Mouse (Mus musculus) heart, postnatal 0 days (tissue): ENCODE data around the gene Cacnb1. TPM values are rescaled to one million over a fixed set of nuclear protein-coding genes. Genes with fewer than 3 reads are reported as not detected.
A peak's percentile ranks its signal among the peaks of the same experiment; 100 is the strongest.

Experiments used
- ATAC-seq: fragments of 200-750 bp; cut with Nextera tagmentation; 2 replicates; pipeline ENCODE4 v1.8.0; 2017; ENCODE audit warnings: low read depth, moderate number of reproducible peaks, moderate library complexity; ENCODE audit not compliant: insufficient read depth
- DNase-seq: peaks from one replicate; pipeline ENCODE4 v3.0.0-alpha.2; 2016; ENCODE audit warnings: low spot score
- H3K27ac ChIP-seq: fragments of 300-500 bp; sonication (generic); 2 replicates; pipeline ENCODE4 v1.5.1; 2014; ENCODE audit warnings: low read depth, mild to moderate bottlenecking
- H3K27me3 ChIP-seq: fragments of 300-500 bp; sonication (generic); 2 replicates; pipeline ENCODE4 v1.6.1; 2014; ENCODE audit warnings: low read length, mixed read lengths; ENCODE audit not compliant: control insufficient read depth, insufficient read depth
- H3K36me3 ChIP-seq: fragments of 300-500 bp; sonication (generic); replicated peaks from 2 replicates; pipeline ENCODE4 v1.6.1; 2014; ENCODE audit warnings: low read length, mixed read lengths; ENCODE audit not compliant: control insufficient read depth, insufficient read depth
- H3K4me1 ChIP-seq: fragments of 300-500 bp; sonication (generic); 2 replicates; pipeline ENCODE4 v1.6.1; 2014; ENCODE audit warnings: antibody characterized with exemption; ENCODE audit not compliant: control insufficient read depth, insufficient read depth
- H3K4me2 ChIP-seq: fragments of 300-500 bp; sonication (generic); 2 replicates; pipeline ENCODE4 v1.6.1; 2014; ENCODE audit warnings: low read depth, mild to moderate bottlenecking, low read length, moderate library complexity
- H3K4me3 ChIP-seq: fragments of 300-500 bp; sonication (generic); 2 replicates; pipeline ENCODE4 v1.5.1; 2014; ENCODE audit warnings: low read depth, low read length
- H3K9ac ChIP-seq: fragments of 300-500 bp; sonication (generic); replicated peaks from 2 replicates; pipeline ENCODE4 v1.6.1; 2014; ENCODE audit warnings: low read depth, low read length, mixed read lengths
- H3K9me3 ChIP-seq: fragments of 300-500 bp; sonication (generic); replicated peaks from 2 replicates; pipeline ENCODE4 v1.6.1; 2016; ENCODE audit warnings: low read length; ENCODE audit not compliant: control insufficient read depth
- CTCF ChIP-seq: IDR thresholded peaks from 2 replicates; pipeline ENCODE4 v1.5.1; 2016; ENCODE audit warnings: antibody characterized with exemption, control low read depth, low read depth
- EP300 ChIP-seq: IDR thresholded peaks from 2 replicates; pipeline ENCODE4 v1.6.1; 2016; ENCODE audit warnings: antibody characterized with exemption, low read depth
- WGBS: fragments of 180-500 bp; shearing (Covaris S2); extraction: QIAGEN DNeasy Blood & Tissue Kit; methylation state at CpG from one replicate; pipeline ENCODE4 v1.1.7; 2014; 5-methylcytosine and 5-hydroxymethylcytosine counted together
- polyA plus RNA-seq: library from polyadenylated mRNA; unstranded; fragments of >200 nt; fragmentation: Nextera tagmentation; extraction: Ambion mirVana; gene quantifications from 2 replicates; pipeline ENCODE4 v1.2.1, GENCODE M21; 2015
- total RNA-seq: library from RNA; depleted of rRNA; stranded (reverse); fragments of >200 nt; gene quantifications from 2 replicates; pipeline ENCODE4 v1.2.3, GENCODE M21; 2014; ENCODE audit warnings: low replicate concordance

The Cacnb1 gene
- total and polyA plus RNA-seq, 2 experiments from 2014 or later: 5.2 to 5.5 TPM

- ATAC-seq: no peak
These were observed 15.0 kb upstream of the Cacnb1 start for GRCm38 (mm10) chr11:98037871-98038270.

GRCm38 (mm10) chr11:98035977-98036377 is 13.1 kb upstream of the Cacnb1 start:
- no peak overlapping the region for H3K27ac ChIP-seq
- TF ChIP-seq EP300 (no peak), CTCF (no peak)

More at GRCm38 (mm10) chr11:98037871-98038270, 15.0 kb upstream of the Cacnb1 start:
- Histone ChIP-seq H3K9me3 (no peaks in the 10 kb centered on the region), H3K9ac (no peak overlapping the region), H3K4me2 (no peak overlapping the region), H3K27ac (no peak overlapping the region), H3K27me3 (peaks cover 3% of the 10 kb centered on the region; the same call in 1 of the 2 replicates), H3K4me1 (no peaks in the 10 kb centered on the region; the same call in 1 of the 2 replicates), H3K4me3 (no peak overlapping the region), H3K36me3 (no peaks in the 10 kb centered on the region)
- WGBS: 65% methylated on average over 14 of the region's 14 CpGs
- TF ChIP-seq CTCF (no peak), EP300 (no peak)
- DNase-seq: no peak

GRCm38 (mm10) chr11:98034840-98035239 is 12.0 kb upstream of the Cacnb1 start:
- Histone ChIP-seq H3K4me1 (no peaks in the 10 kb centered on the region; the same call in 1 of the 2 replicates), H3K9me3 (no peaks in the 10 kb centered on the region), H3K27me3 (peaks cover 3% of the 10 kb centered on the region; the same call in 1 of the 2 replicates), H3K9ac (no peak overlapping the region), H3K4me3 (no peak overlapping the region), H3K4me2 (no peak overlapping the region), H3K27ac (no peak overlapping the region), H3K36me3 (peaks cover 15% of the 10 kb centered on the region)
- DNase-seq (no peak), ATAC-seq (no peak)
- TF ChIP-seq EP300: no peak
- no peak for TF ChIP-seq CTCF
- WGBS: 57% methylated on average over 4 of the region's 4 CpGs

More at GRCm38 (mm10) chr11:98035977-98036377, 13.1 kb upstream of the Cacnb1 start:
- Histone ChIP-seq H3K4me1 (no peaks in the 10 kb centered on the region; the same call in 1 of the 2 replicates), H3K36me3 (peaks cover 3% of the 10 kb centered on the region; the same call in 1 of the 2 replicates), H3K4me3 (peak overlapping the region; percentile 26), H3K9ac (no peak overlapping the region), H3K4me2 (peak overlapping the region; percentile 57), H3K27me3 (peaks cover 3% of the 10 kb centered on the region; the same call in 1 of the 2 replicates), H3K9me3 (no peaks in the 10 kb centered on the region)
- peak; percentile 81 for ATAC-seq
- WGBS: 1% methylated on average over 24 of the region's 27 CpGs
- peak; percentile 72 for DNase-seq

GRCm38 (mm10) chr11:98034061-98034460 is 11.2 kb upstream of the Cacnb1 start:
- ATAC-seq (no peak), DNase-seq (no peak)
- H3K4me1 ChIP-seq: no peaks in the 10 kb centered on the region; the same call in 1 of the 2 replicates
- H3K4me2 ChIP-seq: no peak overlapping the region
- H3K4me3 ChIP-seq: no peak overlapping the region
- WGBS: 78% methylated on average over 5 of the region's 5 CpGs
- H3K9ac ChIP-seq: no peak overlapping the region
- H3K27ac ChIP-seq: no peak overlapping the region
- H3K9me3 ChIP-seq: no peaks in the 10 kb centered on the region
- TF ChIP-seq EP300 (no peak), CTCF (no peak)
- peaks cover 22% of the 10 kb centered on the region for H3K36me3 ChIP-seq
- peaks cover 3% of the 10 kb centered on the region; the same call in 1 of the 2 replicates for H3K27me3 ChIP-seq

GRCm38 (mm10) chr11:98031443-98031770 is 8.6 kb upstream of the Cacnb1 start:
- Histone ChIP-seq H3K9me3 (no peaks in the 10 kb centered on the region), H3K27me3 (peaks cover 3% of the 10 kb centered on the region; the same call in 1 of the 2 replicates), H3K36me3 (peaks cover 32% of the 10 kb centered on the region), H3K27ac (no peak overlapping the region), H3K4me1 (no peaks in the 10 kb centered on the region; the same call in 1 of the 2 replicates), H3K9ac (no peak overlapping the region), H3K4me3 (no peak overlapping the region), H3K4me2 (no peak overlapping the region)
- DNase-seq (peak; percentile 58), ATAC-seq (no peak; the same call in 1 of the 2 replicates)
- WGBS: 6% methylated on average over 5 of the region's 5 CpGs
- TF ChIP-seq CTCF: peak; percentile 91
- TF ChIP-seq EP300: no peak
